Mouse (Mus musculus) heart, adult 11 months (tissue): ENCODE measurements around the gene Dars2.

Experiments used
- DNase-seq: peaks from one replicate; pipeline ENCODE4 v3.0.0; 2022

Gene Dars2

GRCm38 (mm10) chr1:161070352-161071271 is at the start of gene Dars2, which contains the start of gene Cenpl:
Gene Dars2 (minus strand): TSS chr1:161070658.
Gene Cenpl (plus strand): TSS chr1:161070713.
- DNase-seq: peak; percentile 100

DNA sequence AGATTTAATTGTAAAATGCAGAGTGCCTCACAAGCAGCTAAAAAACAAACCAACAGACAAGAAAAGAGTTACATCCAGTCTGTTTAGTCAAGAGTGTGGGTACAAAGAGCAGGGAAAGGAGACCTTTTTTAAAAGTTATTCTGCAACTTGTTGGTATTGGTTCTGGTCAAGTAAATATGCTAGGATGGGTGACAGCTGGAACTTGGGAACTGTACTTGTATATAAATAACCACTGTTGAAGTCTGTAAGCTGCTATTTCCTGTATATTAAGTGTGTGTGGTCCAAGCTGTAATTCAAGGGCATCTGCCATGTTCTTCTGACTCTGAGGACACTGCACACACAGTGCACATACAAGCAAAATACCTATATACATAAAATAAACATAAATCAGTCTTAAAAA is 44.1 kb upstream of the Dars2 start:
- DNase-seq: no peak

GRCm38 (mm10) chr1:161109216-161109615 is 38.8 kb upstream of the Dars2 start:
- DNase-seq: no peak

- DNase-seq: no peak
These were observed 33.4 kb upstream of the Dars2 start for GRCm38 (mm10) chr1:161103842-161104241.

- DNase-seq: no peak
These were observed 29.4 kb upstream of the Dars2 start for GRCm38 (mm10) chr1:161099721-161100405.

DNA sequence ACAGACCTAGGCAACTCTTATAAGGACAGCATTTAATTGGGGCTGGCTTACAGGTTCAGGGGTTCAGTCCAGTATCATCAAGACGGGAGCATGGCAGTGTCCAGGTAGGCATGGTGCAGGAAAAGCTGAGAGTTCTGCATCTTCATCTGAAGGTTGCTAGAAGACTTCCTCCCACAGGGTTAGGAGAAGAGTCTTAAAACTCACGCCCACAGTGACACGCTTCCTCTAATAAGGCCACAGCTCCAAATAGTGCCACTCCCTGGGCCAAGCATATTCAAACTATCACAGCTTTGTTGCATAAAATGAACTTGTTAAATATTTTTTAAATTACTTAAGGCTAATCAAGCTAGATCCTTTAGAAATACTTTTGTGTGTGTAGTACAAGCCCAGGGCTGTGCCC is 6.8 kb upstream of the Dars2 start:
- peak; percentile 40 for DNase-seq

GRCm38 (mm10) chr1:161076238-161076637 is 5.8 kb upstream of the Dars2 start:
- peak; percentile 55 for DNase-seq

DNA sequence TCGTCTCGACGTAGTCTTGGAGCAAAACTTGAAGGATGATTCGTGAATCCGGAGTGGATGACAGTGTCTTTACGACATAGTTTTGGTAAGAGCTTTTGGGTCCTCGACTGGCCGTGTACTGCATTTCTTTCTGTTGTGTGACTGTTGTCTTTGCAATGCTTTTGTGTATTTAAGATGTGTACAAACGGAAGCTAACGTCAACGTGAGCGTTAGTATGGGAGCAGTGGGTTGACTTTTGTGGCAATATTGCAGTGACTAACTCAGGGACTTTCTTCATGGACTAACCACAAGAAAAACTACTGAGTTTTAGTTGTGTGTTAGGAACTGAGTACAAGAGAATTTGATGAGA is 788 bp upstream of the Dars2 start:
- DNase-seq: no peak

GRCm38 (mm10) chr1:161063351-161063750 is 7.1 kb downstream of the Dars2 start:
- peak; percentile 54 for DNase-seq

DNA sequence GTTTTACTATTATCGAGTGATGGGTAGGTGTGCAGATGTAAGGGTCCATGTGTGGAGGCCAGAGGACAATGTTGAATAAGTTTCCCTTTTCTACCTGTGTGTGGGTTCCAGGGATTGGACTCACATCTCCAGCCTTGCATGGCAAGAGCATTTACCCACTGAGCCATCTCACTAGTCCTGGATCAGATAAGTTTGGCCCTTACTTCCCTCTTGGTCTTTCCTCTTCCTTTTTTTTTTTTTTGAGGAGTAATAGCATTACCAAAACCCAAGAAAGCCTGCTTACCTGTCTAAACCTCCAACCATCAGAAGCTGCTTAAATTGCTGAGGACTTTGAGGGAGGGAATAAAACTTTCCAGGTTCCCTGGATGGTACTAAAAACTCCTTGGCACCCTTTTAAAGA is 13.3 kb downstream of the Dars2 start:
- no peak for DNase-seq

GRCm38 (mm10) chr1:161046972-161047371 is 23.5 kb downstream of the Dars2 start:
- DNase-seq: peak; percentile 82

DNA sequence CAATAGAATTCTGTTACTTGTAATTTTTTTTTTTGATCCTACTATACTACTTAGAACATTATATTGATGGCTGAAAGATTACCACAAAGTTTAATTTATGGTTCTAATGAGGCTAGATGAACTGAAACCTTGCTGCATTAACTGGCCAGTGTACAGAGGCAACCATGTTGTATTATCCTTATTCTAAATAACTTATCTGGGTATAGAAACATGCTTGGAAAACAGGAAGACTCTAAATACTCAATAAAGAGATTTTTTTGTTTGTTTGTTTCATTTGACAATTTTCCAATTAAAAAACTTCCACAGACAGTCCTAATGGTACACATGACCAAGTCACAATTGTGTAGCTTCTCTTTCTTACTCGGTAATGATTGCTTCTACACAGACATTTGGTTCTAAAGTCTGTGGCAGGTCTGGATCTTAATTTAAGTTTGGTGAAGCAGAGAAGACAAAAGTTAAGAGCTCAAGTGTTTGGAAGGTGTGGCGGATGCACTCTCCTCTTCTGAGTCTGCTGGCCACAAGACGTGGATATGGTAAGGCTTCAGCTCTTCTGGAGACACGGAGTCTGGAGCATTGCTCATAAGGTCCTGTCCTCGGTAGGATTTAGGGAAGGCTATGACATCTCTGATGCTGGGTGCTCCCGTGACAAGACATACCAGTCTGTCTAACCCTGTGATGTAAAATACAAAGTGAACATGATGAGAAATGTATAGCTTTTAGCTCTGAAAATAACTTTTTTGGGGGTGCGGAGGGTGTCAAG is 29.0 kb downstream of the Dars2 start:
- peak; percentile 79 for DNase-seq

DNA sequence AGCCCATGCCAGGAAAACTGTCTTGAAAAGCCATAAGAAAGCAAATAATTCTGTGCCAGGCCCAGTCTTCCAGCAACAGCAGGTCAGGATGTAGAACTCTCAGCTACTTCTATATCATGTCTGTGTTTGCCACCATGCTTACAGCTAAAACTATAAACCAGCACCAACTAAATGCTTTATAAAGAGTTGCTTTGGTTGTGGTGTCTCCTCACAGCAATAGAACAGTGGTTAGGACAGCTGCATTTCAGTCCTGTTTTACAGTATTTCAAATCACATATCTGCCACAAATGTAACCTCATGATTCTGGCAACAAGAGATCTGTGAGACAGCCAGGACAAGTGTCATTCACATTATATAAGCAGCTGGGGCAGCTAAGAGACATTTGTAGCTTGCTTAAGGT is 29.6 kb downstream of the Dars2 start:
- DNase-seq: no peak

DNA sequence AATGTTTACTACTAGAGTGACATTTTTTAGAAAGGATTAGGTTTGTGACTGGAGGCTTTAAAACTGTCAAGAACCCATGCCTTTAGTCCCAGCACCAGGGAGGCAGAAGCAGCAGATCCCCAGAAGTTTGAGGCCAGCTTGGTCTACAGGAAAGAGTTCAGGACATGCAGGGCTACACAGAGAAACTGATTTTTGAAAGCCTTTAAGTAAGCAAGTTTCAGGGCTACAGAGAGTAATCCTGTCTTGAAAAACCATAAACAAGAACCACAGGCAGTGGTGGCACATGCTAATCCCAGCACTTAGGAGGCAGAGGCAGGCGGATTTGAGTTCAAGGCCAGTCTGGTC is 30.1 kb downstream of the Dars2 start:
- peak; percentile 16 for DNase-seq

DNA sequence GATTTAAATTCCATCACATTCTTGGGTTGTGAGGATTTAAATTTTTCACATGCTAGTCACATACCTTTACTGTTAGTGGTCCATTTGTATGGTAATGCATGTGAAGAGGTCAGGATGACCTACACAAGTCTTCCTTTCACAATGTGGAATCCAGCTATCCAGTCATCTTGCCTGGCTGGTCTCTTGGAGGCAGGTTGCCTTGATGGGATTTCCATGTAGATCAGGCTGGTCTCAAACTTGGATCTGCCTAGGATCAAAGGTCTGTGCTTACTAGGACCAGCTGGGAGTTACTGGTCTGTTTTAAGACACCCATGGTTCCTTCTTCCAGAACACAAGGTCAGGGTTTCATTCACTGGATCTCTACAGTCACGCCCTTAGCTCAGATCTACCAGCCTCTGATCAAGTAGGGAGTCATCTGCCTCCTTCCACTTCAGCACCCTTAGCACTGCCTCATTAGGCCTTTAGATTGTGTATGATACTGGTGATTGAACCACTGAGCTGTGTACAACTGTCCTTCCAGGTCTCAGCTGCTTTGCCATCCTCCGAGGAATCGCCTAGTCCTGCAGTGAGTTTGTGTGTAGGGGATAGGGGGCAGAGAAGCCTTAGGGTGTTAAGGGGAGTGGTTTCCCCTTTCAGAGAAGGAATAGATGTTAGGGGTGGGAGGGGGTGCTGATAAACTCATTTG is 30.6 kb downstream of the Dars2 start:
- DNase-seq: peak; percentile 80

DNA sequence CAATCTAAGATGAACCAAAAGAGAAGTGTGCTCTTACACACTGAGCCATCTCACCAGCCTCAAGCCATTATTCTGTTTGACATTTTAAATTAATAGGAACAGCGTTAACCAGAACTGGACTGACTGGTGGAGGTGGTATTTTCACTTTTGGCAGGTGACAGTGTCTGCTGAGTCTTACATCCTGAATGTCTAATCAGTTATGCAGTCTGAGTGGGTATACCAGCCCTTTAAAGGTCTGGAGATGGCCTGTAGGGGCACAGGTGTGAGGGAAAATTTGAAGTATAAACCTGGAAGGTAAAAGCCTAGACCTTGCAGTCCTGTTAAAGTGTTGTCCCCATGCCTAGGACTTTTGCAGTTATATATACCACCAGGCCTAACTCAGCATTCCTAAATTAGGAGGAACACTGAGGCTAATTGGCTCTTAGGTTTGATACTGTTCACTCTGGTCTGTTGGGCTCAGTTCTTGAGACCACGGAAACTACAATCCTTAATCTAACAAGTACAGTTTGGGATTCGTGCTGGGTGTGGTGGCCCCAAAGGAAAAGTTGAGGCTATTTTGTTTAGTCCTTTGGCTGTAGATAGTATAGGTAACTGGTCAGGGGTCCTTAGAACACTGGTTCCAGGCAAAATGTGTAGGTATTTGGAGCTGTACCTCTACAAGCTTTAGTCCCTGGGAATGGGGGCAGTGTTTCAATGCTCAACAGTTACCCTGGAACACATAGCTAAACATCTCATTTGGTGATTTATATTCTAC is 31.3 kb downstream of the Dars2 start:
- DNase-seq: peak; percentile 76

DNA sequence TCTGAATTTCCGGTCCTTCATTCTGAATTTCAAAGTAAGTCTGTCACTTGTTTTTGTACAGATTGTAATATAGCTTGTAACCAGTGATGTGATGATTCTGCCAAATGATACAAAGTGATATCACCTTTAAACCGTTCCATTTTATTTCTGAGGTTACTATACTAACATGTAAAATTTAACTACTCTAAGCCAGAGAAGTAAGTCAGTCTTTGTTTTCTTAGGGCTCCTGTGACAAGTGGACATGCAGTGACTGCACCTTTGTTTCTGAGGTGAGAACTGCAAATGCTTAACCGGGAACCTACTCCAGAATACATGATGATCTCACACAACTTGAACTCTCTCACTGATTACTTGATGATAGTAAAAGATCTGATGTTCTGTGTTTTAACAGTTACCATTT is 32.5 kb downstream of the Dars2 start:
- DNase-seq: no peak

- DNase-seq: peak; percentile 17
These were observed 32.9 kb downstream of the Dars2 start for GRCm38 (mm10) chr1:161037599-161037998.

- DNase-seq: peak; percentile 12
These were observed 33.4 kb downstream of the Dars2 start for GRCm38 (mm10) chr1:161037026-161037425.

- no peak for DNase-seq
These were observed 34.0 kb downstream of the Dars2 start for GRCm38 (mm10) chr1:161036411-161036841.

DNA sequence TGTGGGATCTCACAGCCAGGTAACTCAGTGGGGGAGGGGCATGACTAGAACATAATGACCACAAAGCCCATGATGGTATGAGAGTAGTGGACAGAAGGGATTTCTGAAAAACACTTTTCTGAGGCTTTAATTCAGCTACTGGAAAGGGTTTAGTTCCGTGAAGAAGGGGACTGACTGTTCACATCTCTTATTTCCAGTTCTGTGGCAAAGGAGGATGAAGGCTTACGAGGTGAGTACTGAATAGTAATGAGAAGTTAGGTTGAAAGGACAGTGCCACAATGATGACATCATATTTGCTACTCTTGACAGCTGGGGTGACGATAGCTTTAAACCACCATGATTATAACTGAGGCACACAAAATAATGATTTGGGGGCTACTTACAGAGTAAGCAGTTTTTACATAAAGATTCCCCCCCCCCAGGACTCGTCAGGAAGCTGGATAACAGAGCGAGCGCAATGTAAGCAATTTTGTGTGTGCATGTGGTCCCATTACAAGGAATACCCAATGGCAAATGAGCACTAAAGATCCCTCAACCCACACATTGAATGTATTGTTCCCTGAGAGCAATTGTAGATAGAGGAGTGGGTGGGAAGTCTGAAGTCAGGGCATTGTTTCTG is 34.6 kb downstream of the Dars2 start:
- DNase-seq: peak; percentile 85
